9 mouse cellular contexts compared by ENCODE assay signal in genomic region chr13:29581762-29582700, GRCm38 (mm10).
DNase-seq lines count a peak whose midpoint lies in the region; ATAC-seq and TF ChIP-seq lines count a peak whose summit lies in the region.
"Had no signal": no experiment of that assay in that cellular context is flagged by ENCODE, and none has a peak within 500 bp of the region (broad histone marks: within the 10 kb centered on the region; RNA-seq: fewer than 3 reads in every experiment).

No protein-coding gene starts in this region.

- no peak overlapping the region for H3K9ac ChIP-seq in forebrain, embryonic 15.5 days (replicated peaks)
- H3K9ac ChIP-seq in forebrain, postnatal 0 days = no peak overlapping the region
- H3K9ac ChIP-seq in lung, embryonic 16.5 days (ENCODE audit: low read length) = peak overlapping the region; percentile 4; the same call in 1 of the 2 replicates
- no peak overlapping the region for H3K9ac ChIP-seq in hindbrain, embryonic 15.5 days
- no peak overlapping the region for H3K9ac ChIP-seq in liver, embryonic 12.5 days

- H3K4me2 ChIP-seq in forebrain, embryonic 15.5 days (replicated peaks) = no peak overlapping the region
- no peak overlapping the region for H3K4me2 ChIP-seq in forebrain, postnatal 0 days (ENCODE audit: low read depth)
- H3K4me2 ChIP-seq in lung, embryonic 16.5 days (ENCODE audit: low read depth, low read length) = no peak overlapping the region
- no peak overlapping the region for H3K4me2 ChIP-seq in hindbrain, embryonic 15.5 days
- no peak overlapping the region for H3K4me2 ChIP-seq in liver, embryonic 12.5 days

- no peak for DNase-seq in forebrain, postnatal 0 days
- no peak for DNase-seq in lung, postnatal 14 days
- peak; percentile 24 for DNase-seq in ovary, postnatal 36 days (ENCODE audit: low spot score)
- no peak for DNase-seq in adrenal gland, adult 8-10 months

- no peak overlapping the region for H3K4me3 ChIP-seq in forebrain, embryonic 15.5 days
- H3K4me3 ChIP-seq in forebrain, postnatal 0 days (ENCODE audit: low read depth, low read length) = no peak overlapping the region
- no peak overlapping the region for H3K4me3 ChIP-seq in lung, embryonic 16.5 days (ENCODE audit: low read length)
- no peak overlapping the region for H3K4me3 ChIP-seq in hindbrain, embryonic 15.5 days
- H3K4me3 ChIP-seq in liver, embryonic 12.5 days = no peak overlapping the region

- 59% methylated on average over 9 of the region's 9 CpGs for WGBS in forebrain, embryonic 15.5 days
- WGBS in forebrain, postnatal 0 days = 67% methylated on average over 9 of the region's 9 CpGs
- 71% methylated on average over 9 of the region's 9 CpGs for WGBS in lung, embryonic 16.5 days
- WGBS in hindbrain, embryonic 15.5 days = 65% methylated on average over 9 of the region's 9 CpGs
- 67% methylated on average over 9 of the region's 9 CpGs for WGBS in liver, embryonic 12.5 days (ENCODE audit: insufficient replicate concordance)

- 0 out of 2 replicates have a peak, but pooled peaks cover 3% of the 10 kb centered on the region for H3K4me1 ChIP-seq in forebrain, embryonic 15.5 days
- H3K4me1 ChIP-seq in forebrain, postnatal 0 days (ENCODE audit: insufficient read depth) = no peaks in the 10 kb centered on the region
- H3K4me1 ChIP-seq in lung, embryonic 16.5 days (replicated peaks; ENCODE audit: control insufficient read depth, insufficient read depth, low read length) = peaks cover 3% of the 10 kb centered on the region; the same call in 1 of the 2 replicates
- H3K4me1 ChIP-seq in hindbrain, embryonic 15.5 days (replicated peaks) = no peaks in the 10 kb centered on the region
- H3K4me1 ChIP-seq in liver, embryonic 12.5 days = no peaks in the 10 kb centered on the region

- no peak for TF ChIP-seq CTCF in forebrain, postnatal 0 days (IDR thresholded peaks at IDR 0.05; ENCODE audit: low read depth)

- ATAC-seq in forebrain, embryonic 15.5 days (replicated peaks) = peak; percentile 29; the same call in 1 of the 2 replicates
- ATAC-seq in forebrain, postnatal 0 days = no peak
- 0 out of 2 replicates have a peak, but pooled peaks have one; percentile 34 for ATAC-seq in lung, embryonic 16.5 days (ENCODE audit: low read depth)
- ATAC-seq in hindbrain, embryonic 15.5 days (ENCODE audit: low FRiP score, low read depth) = peak; percentile 23; the same call in 1 of the 2 replicates
- ATAC-seq in liver, embryonic 12.5 days = no peak
- ATAC-seq: CD4-positive, CD25-positive, alpha-beta regulatory T cell, adult 4 months had no signal

- H3K36me3 ChIP-seq in forebrain, embryonic 15.5 days = no peaks in the 10 kb centered on the region
- no peaks in the 10 kb centered on the region for H3K36me3 ChIP-seq in forebrain, postnatal 0 days (ENCODE audit: insufficient read depth)
- no peaks in the 10 kb centered on the region for H3K36me3 ChIP-seq in lung, embryonic 16.5 days (ENCODE audit: control insufficient read depth, insufficient read depth, low read length)
- no peaks in the 10 kb centered on the region for H3K36me3 ChIP-seq in hindbrain, embryonic 15.5 days
- H3K36me3 ChIP-seq in liver, embryonic 12.5 days = no peaks in the 10 kb centered on the region

- H3K9me3 ChIP-seq in forebrain, embryonic 15.5 days = no peaks in the 10 kb centered on the region
- H3K9me3 ChIP-seq in forebrain, postnatal 0 days (ENCODE audit: low read length) = no peaks in the 10 kb centered on the region
- H3K9me3 ChIP-seq in lung, embryonic 16.5 days (ENCODE audit: control insufficient read depth, low read length) = no peaks in the 10 kb centered on the region
- no peaks in the 10 kb centered on the region for H3K9me3 ChIP-seq in hindbrain, embryonic 15.5 days
- H3K9me3 ChIP-seq in liver, embryonic 12.5 days (replicated peaks) = no peaks in the 10 kb centered on the region

- no peaks in the 10 kb centered on the region for H3K27me3 ChIP-seq in forebrain, embryonic 15.5 days
- no peaks in the 10 kb centered on the region for H3K27me3 ChIP-seq in forebrain, postnatal 0 days (ENCODE audit: insufficient read depth, low read length)
- no peaks in the 10 kb centered on the region for H3K27me3 ChIP-seq in lung, embryonic 16.5 days (ENCODE audit: control insufficient read depth, insufficient read depth, low read depth, low read length)
- H3K27me3 ChIP-seq in hindbrain, embryonic 15.5 days = no peaks in the 10 kb centered on the region
- no peaks in the 10 kb centered on the region for H3K27me3 ChIP-seq in liver, embryonic 12.5 days (replicated peaks)

- H3K27ac ChIP-seq in forebrain, embryonic 15.5 days (replicated peaks) = no peak overlapping the region
- H3K27ac ChIP-seq in forebrain, postnatal 0 days (ENCODE audit: low read depth, low read length) = no peak overlapping the region
- no peak overlapping the region for H3K27ac ChIP-seq in lung, embryonic 16.5 days (ENCODE audit: low read length)
- no peak overlapping the region for H3K27ac ChIP-seq in hindbrain, embryonic 15.5 days (replicated peaks)
- no peak overlapping the region for H3K27ac ChIP-seq in liver, embryonic 12.5 days

Comparison
In these comparisons a context has a peak if more than half of its experiments do, and no peak if none do; other contexts are left out.
1. ATAC-seq: peak in forebrain, embryonic 15.5 days (single experiment), lung, embryonic 16.5 days (single experiment) and hindbrain, embryonic 15.5 days (single experiment); none in forebrain, postnatal 0 days (single experiment) and liver, embryonic 12.5 days (single experiment).